Mouse (Mus musculus) embryo, embryonic 11 days (tissue): ENCODE results near the gene Spag17.

Experiments used
- DNase-seq: peaks from one replicate; pipeline ENCODE4 v3.0.0-alpha.2; 2015

Spag17 gene

DNA sequence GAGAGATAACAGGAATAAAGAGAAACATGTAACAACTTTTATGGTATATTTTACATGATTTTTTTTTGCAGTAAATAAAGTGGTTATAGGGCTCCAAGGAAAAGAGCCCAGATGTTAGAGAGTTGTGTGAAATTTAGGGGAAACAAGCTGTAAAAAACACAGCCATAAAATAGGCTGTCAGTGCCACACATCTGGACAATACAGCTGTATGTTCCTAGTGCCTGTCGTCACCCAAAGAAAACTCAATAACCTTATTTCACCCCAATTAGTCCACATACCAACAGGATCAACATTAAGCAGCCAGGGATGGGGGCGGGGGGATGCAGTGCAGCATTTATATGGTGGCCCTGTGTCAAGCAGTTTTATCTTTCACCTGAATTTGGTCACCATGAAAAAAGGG is 81.1 kb downstream of the Spag17 start:
- peak; percentile 37 for DNase-seq

DNA sequence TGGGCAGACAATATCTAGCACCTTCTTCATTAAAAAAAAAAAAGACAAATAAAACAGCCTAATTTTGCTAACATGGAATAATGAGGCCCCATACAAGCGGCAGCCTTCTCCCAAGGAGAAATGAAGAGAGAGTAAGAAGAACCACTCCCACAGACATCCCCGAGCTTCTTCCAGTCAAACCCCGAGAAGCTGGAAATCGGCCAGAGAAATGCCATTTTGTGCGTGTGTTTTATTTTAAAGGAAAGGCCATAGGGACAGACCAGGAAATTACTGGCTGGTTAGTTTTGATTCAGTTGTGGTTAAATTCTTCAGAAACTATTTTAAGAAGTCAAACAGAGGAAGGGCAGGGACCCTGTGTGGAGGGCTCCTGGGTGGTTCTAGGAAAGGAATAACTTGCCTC is 85.6 kb downstream of the Spag17 start:
- DNase-seq, result peak; percentile 12

DNA sequence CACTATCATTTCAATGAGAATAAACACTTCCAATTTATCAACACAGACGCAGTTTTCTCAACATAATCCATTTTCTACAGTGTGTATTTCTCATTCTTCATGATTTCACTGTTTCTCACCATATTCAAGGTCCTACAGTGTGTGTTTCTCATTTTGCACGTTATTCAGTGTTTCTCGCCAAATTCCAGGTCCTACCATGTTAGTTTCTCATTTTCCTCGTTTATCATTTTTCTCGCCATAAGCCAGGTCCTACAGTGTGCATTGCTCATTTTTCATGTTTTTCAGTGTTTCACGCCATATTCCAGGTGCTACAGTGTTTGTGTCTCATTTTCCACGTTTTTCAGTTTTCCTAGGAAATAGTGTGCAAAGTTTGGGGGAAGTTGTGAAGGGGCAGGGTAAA is 95.8 kb downstream of the Spag17 start:
- no peak for DNase-seq

DNA sequence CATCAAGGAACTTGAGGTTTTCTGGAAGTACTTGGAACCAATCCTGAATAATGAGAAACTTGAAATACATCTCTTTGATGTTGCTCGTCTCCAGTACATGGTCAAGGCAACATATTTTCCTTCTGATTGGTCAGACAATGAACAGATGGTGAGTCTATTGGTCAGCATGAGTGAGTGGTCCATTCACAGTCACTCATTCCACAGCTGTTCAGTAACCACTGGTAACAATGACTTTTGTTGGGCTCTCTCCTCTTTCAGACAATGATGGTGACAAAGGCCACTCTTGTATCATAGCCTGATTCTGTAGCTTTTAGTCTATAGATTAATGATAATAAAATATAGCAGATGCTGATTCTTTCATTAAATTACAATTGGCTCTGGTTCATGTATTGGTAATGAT is 119.5 kb downstream of the Spag17 start:
- no peak for DNase-seq

DNA sequence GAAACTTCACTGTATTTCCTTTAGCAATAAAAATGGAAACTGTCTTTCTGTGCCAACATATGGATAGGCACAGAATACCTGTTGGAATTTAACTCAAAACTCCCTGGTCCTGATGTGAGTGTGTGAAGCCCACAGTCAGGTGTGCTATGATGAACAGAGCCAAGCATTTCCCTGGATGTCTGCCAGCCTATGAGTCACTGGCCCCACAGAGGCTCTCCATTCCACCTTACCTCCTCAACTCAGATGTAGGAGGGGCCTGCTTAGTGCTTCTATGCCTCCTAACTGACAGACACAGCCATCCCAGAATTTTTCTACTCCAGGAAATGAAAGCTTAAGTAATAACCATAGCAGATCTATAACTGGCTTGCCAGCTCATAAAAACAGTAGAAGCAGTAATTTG is 124.6 kb downstream of the Spag17 start:
- DNase-seq, result no peak

DNA sequence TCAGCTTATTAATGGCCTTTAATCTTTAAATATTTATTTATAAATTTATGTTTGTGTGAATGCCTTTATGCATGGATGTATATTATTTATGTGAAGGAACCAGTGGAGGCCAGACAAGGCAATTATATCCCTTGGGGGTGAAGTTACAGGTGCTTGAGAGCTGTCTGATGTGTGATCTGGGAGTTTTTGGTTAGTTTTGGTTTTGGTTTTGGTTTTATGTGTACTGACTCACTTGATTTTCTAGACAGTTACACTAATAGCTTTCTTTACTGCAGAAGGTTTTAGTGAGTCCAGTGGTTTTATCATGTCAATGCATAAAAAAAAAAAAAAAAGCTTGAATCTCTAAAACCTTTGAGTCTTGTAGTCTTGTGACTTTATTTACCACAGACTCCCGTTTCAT is 128.9 kb downstream of the Spag17 start:
- DNase-seq, result no peak

DNA sequence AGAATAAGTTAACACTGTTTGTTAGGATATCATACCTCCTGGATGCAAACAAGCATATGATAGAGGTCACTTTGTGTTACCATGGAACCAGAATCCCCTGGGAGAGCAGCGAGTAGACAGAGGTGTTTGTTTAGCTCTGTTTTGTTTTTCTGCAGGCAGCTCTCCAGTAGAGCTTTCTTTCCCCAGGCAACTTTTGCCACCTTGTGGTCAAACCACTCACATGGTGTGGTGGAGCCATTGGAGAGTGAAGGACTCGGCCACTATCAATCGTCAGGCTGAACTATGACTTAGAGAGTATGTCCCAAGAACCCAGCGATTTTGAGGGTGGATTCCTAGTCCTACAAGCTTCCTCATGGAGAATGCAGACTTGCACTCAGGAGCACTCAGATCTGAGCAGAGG is 146.1 kb downstream of the Spag17 start:
- DNase-seq, result peak; percentile 50

DNA sequence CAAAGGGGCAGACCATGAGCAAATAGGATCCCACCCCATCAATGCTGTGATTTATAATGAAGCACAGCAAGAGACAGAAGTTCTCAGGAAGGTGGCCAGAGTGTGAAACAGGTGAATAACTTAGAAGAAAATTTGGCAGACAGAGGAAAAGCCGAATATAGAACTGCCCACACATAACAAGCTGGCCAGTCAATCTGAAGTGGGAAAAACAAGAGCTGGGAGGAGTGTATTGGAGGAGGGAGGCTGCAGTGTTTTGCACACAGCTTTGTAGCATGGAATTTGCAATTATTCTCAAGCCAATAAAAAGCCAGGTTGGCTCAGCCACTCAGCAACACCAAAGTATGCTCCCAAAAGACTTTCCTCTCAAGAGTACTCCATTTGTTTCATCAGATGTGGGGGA is 147.8 kb downstream of the Spag17 start:
- DNase-seq, result no peak

DNA sequence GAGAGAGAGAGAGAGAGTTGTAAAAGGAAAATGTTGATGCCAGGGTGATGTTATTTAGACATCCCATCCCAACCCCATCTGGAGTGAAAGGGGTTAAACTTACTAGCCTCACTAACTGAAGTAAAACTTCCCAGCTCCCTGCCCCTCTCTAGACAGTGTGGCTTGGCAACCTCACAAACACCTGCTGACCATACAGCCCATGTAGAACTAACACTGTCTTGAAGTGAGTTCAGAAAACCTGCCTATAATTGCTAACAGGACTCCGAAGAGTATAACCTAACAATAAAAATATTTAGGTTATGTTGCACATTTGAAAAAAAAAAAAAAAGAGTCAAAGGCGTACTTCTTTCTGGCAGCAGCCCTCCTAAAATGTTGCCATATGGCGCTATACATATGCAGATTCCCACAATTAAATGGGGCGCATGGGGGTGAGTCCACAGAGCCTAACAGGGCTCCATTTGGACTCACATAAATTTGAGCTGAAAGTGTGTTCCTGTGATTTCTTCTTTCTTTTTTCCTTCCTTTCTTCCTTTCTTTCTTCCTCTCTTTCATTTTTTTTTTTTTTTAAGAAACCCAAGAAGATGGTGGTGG is 149.3 kb downstream of the Spag17 start:
- no peak for DNase-seq

DNA sequence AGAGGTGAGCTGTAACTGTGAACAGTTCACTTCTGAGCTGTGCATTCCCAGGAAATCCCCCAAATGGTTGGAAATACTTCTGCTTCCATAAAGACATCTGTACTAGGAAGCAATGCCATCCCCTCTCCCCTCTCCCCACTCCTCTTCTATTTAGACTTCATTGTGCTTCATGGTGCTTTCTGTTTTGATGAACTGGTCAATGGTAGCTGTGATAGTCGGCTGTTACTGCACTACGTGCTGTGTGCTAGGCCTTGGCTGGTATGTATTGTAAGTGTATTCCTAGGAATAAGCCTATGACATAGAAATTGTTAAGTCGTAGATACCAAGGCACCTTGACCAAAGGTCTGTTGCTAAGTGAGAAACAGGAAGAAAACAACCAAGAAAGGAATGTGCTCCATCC is 149.9 kb downstream of the Spag17 start:
- no peak for DNase-seq

DNA sequence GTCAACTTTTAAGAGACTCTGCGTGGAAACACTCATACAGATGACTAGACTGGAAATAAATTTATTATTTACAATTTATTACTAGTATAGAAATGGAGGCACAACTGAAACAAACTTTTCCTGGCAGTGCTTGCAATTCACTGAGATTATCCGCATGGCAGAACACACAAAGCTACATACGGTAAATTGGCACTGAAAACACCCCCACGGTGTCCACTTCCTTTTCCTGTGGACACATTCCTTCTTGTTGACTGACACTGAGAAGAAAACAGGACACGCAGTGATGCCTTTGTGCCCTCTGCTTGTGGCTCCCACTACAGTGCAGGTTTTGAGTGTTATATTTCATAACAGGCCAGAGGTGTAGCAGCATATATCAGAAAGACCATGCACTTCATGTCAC is 151.6 kb downstream of the Spag17 start:
- DNase-seq, result no peak

DNA sequence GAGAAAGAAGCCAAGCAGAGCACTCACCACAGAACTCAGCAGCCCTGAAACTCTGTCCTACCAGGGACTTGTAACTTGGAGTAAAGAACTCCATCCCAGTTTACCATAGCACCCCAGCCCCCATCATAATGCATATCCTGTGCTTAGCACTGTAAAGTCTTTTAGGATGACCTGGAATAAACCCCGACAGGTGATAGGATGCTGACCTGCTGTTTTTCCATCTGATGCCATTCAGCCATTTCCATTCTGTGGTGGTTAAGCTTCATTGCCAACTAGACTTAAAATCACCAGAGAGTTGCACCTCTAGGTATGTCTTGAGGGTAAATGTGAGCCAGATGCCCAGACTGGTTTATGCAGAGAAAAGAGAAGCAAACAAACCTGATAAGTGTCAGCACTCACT is 189.2 kb downstream of the Spag17 start:
- no peak for DNase-seq

DNA sequence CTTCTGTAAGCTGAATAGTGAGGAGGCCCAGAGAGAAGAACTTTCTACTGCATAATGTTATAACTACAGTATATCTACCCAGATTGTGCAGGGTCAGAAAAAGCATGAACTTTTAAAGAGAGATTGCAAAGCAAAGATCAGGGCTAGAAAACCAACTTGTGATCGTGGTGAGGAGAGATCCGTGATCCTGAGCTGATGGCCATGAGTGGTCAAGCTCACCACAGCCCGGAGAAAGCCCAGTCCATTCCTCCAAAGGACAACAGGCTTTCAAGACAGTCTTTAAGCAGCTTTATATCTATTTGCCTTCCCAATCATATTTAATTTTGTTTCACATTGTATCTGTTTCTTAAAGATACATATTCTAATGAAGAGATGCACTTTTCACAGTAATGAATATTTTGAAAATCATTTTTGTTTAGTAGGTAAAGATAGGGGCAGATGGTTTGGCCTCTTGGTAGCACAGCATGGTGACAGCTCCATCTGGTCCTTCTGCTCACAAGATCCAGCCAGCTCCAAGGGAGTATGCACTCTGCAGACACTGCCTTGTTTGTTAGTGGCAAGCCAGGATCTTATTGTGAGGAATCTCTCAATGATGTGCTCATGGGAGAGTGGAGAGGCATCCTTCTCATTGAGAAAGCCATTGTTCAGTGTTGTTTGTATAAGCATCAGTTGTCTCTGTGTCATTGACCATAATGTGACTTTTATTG is 217.3 kb downstream of the Spag17 start:
- DNase-seq, result no peak

DNA sequence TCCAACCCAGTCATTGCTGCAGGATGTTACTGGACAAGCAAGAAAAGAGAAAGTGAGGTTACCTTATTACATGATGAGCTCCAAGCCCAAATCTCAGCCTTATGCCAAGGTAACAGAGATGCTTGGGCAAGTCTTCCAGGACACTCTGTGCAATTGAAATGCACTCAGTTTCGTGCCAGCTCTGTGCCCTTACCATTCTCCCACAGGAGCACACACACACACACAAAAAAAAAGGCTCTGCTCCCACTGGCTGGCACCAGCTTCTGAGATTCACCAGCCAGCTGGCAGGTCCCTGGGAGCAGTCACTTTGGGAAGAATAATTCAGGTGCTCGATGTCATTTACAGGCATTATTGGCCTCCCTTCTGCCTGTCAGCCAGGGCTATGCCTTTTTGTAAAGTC is 221.5 kb downstream of the Spag17 start:
- no peak for DNase-seq

DNA sequence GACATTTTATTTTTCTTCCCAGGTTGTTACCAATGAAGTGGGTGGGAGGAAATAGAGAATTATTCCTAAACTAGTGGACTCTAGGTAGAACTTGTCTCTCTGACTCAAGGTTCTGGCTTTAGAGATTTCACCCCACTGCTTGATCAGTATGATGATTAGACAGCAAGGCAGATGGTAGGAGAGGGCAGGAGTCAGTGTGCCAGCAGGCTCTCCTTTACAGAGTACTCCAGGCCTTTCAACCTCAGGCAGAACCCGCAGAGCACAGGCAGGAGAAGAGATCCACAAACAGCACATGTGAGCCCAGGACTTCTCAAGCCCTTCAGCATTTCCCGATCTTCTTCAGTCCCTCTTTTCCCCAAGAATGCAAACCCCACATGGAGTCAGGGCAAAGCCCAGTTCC is 233.5 kb downstream of the Spag17 start:
- DNase-seq, result no peak

DNA sequence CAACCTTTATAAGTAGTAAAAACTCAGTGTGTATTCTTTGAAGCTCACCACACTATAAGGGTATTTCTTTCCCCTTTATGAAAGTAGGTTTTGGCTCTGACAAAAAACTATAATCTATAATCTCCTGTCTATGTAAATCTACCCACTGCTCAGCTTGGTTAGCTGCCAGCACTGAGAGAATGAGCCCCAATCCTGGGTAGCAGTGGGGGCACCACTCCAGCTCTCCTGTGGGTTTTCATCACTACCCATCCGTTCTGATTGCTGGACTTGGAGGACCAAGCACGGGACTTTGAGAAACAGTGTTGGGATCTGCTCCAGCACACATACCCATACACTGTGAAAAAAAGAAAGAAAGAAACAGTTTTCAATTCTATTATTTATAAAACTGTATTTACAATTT is 236.8 kb downstream of the Spag17 start:
- no peak for DNase-seq

DNA sequence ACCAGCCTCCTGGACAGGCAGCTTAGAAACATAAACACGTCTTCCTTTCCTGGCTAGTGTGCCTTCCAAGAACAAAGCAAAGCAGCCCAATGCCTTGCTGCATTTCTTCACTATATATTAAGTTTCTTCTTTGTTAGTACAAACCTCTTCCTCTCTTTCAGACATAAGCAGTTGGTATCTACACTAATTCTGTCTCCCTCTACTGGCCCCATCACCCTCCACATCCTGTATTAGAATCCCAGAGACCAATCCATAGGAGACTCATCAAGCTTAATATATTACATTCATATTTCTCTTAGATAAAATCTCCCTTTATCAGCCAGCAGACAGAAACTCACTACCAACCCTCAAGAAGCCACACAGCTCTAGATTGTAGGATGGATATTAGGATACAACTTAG is 237.2 kb downstream of the Spag17 start:
- no peak for DNase-seq

DNA sequence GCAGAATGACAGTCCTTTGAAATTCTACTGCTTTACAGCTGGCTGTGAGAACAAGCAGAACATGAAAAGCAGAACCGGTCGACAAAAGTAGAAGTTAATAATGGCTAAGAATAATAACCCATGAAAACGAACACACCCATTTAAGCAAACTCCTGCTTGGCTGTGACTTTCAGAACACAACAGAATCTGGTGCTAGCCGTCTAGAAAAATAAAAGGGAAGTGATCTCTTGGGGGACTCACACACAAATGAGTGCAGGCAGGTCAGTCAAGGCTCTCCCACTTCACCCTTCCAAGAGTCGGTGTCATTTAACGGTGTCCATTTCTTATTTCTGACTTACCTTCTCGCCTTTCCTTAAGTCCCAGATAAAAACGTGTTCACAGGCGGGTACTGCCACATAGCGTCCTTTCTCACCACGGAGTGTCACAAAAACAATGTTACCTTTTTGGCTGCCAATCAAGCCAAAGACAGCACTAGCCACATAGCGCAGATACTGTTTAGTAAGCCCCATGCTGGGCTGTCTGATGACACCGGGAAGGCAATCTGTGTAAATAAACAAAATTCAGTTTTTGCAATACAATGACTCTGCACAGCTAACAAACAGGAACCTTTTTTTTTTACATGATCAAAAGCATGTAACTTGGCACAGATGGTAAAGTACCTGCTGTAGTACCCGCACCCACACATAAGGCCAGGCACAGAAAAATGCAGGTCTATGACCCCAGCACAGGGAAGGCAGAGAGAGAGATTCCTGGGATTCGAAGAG is 275.7 kb downstream of the Spag17 start:
- no peak for DNase-seq

DNA sequence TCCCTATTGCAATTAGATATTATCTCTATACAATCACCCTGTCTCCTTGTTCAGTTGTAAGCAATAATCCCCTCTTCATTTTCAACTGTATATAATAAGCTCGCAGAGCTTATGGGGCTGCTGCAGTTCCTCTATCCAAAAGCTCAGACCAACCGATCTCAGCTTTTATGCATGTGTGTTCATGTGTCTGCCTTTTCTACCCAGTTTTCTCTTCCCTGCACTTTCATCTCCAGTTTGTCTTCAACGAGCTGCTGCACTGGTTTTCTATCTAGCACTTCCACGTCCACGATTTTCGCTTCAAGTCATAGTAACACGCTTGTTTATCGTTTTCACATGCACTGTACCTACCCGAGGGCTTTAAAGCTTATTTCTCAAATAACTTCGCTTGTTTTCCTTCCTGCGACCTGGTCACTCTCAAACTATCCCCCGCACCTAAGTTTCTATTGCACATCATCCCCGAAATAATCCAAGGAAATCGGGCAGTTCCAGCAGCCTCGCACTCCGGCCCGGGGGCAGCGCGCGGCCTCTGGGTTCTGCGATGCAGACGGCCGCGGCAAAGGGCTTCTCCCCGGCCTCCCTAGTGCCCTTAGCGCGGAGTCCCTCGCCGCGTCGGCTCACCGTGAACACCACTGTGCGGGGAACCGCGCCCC is 276.6 kb downstream of the Spag17 start:
- DNase-seq, result peak; percentile 1

DNA sequence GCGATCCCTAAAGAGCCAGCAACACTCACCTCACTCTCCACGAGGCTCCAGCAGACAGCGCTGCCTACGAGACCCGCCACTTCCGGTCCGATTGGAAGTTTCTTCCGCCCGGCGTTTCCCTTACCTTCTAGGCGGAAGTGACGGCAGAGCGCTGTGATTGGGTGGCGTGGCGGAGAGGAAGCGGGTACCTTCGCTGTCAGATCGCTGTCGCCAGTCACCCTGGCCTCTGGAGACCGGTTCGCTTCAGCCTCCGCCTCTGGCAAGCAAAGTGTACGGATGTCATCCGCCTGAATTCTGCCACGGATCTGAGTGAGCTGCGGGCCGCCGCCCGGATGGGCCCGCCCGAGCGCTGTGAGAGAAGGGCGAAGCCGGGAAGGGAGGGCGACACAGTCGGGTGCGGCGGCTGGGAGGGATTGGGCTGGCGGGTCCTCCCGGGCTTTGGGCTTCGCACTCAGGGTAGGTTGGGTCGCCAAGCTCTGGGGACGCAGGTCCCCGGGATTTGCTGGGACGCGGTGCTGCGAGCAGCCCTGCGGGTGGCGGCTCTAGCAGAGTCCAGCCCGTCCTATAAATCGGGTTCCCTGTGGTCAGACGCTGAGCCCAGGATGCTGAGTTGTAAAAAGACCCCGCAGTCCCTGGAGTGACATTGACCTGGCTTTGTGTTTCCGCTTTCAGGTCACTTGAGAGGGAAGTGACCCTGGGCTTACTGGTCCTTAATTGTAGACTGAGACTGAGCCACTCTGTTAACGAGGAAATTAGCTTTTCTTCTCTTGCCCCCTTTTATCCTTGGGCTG is 277.3 kb downstream of the Spag17 start, which contains the start of the genes Gdap2 and Wdr3:
Gene Gdap2 (plus strand): TSS at position 67 of the 791 bp plus-strand sequence.
Gene Wdr3 (minus strand): TSS at position 93 of the 791 bp plus-strand sequence.
- peak; percentile 99 for DNase-seq

DNA sequence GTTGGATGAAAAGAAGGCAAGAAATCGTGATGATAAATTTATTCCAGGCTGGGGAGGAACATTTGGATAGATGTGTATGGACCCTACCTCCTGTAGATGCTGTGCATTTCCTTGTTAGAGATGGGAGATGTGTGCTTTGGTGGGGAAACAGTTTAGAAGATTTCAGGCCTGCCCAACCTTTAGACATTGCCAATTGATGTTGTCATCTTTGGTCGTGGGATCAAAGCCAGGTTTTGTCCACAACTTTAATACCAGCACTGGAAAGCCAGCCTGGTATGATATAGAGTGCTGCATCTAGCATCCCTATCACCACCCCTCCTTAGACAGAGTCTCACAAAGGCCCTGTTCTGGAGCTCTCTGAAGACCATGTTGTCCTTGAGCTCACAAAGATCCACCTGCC is 278.4 kb downstream of the Spag17 start:
- no peak for DNase-seq

DNA sequence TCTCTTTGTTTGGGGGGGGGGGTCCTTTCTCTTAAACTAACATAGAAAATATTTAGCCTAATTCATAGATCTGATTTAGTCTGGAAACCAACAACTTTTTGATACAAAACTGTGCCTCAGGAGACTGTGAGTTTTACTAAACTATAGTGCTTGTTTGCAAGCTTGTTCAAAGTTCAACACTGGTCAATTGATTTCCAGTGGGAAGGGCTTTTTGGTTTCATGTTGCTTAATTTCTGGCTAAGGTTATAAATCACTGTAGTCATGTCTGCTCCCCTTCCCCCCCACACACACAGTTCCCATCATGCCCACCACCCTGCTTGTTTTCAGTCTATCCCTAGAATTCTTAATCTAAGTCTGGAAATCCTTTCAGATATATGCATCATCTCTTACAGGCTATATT is 279.8 kb downstream of the Spag17 start:
- DNase-seq, result no peak

DNA sequence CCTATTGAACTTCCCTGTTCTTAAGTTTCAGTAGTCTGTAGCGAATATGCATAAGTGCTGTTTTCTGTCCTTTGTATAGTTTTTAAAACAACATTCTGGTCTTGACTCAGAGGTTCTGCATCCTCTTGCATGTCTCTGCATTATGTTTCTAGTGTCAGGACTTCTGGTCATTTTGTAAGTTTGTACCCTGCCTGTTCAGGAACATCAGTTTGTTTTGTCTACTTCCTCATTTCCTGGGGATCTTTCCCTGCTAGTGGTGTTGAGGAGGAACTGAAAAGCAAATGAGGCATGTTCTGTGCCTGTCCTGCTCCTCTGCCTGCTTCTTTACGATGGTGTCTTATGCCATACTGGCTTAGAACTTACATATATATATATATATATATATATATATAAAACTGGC is 290.8 kb downstream of the Spag17 start:
- DNase-seq, result no peak
